In genomic region chr9:14859868-14860639, GRCm38 (mm10) we compare ENCODE assay signal across 8 mouse cellular contexts. TPM values are rescaled to one million over a fixed set of nuclear protein-coding genes. Genes with fewer than 3 reads are reported as not detected.
DNase-seq lines count a peak whose midpoint lies in the region; ATAC-seq lines count a peak whose summit lies in the region.

Gene Gpr83 (plus strand): TSS chr9:14860210.

- H3K4me3 ChIP-seq in kidney, embryonic 15.5 days (replicated peaks), result peak within 1 kb of the TSS; percentile 48
- peak within 1 kb of the TSS; percentile 40 for H3K4me3 ChIP-seq in stomach, embryonic 15.5 days (replicated peaks)

- no peaks in the 10 kb centered on the region for H3K36me3 ChIP-seq in kidney, embryonic 15.5 days
- no peaks in the 10 kb centered on the region for H3K36me3 ChIP-seq in stomach, embryonic 15.5 days

- ATAC-seq in kidney, embryonic 15.5 days (replicated peaks; ENCODE audit: low FRiP score), result peak; percentile 84
- 0 out of 2 replicates have a peak, but pooled peaks have one; percentile 18 for ATAC-seq in megakaryocyte-erythroid progenitor cell, adult 5-6 weeks (replicated peaks; ENCODE audit: low FRiP score, low TSS enrichment, poor library complexity, severe bottlenecking)
- peak; percentile 74 for ATAC-seq in stomach, embryonic 15.5 days (ENCODE audit: insufficient read depth, low FRiP score, low read depth)

- H3K4me1 ChIP-seq in kidney, embryonic 15.5 days, result peaks cover 11% of the 10 kb centered on the region
- H3K4me1 ChIP-seq in stomach, embryonic 15.5 days, result peaks cover 10% of the 10 kb centered on the region; the same call in 1 of the 2 replicates

- H3K27ac ChIP-seq in kidney, embryonic 15.5 days, result no peak within 1 kb of the TSS
- no peak within 1 kb of the TSS for H3K27ac ChIP-seq in stomach, embryonic 15.5 days

- H3K9me3 ChIP-seq in kidney, embryonic 15.5 days (replicated peaks), result no peaks in the 10 kb centered on the region
- no peaks in the 10 kb centered on the region for H3K9me3 ChIP-seq in stomach, embryonic 15.5 days

- no peak for DNase-seq in kidney, postnatal 25 days
- DNase-seq in adrenal gland, postnatal 36 days, result peak; percentile 29 to 30
- peak; percentile 69 to 70 for DNase-seq in frontal cortex, postnatal 36 days (ENCODE audit: low spot score in 2 of 2)
- peak; percentile 34 to 48 for DNase-seq in layer of hippocampus, postnatal 10 days (ENCODE audit: low spot score in 2 of 2)
- DNase-seq in urinary bladder, postnatal 25 days (ENCODE audit: low spot score), result no peak

- WGBS in kidney, embryonic 15.5 days, result 3% methylated on average over 47 of the region's 47 CpGs
- WGBS in stomach, embryonic 15.5 days, result 2% methylated on average over 47 of the region's 47 CpGs

- peak within 1 kb of the TSS; percentile 48 for H3K9ac ChIP-seq in kidney, embryonic 15.5 days
- H3K9ac ChIP-seq in stomach, embryonic 15.5 days, result 0 out of 2 replicates have a peak within 1 kb of the TSS, but pooled peaks have one; percentile 22

- H3K4me2 ChIP-seq in kidney, embryonic 15.5 days, result peak within 1 kb of the TSS; percentile 90
- H3K4me2 ChIP-seq in stomach, embryonic 15.5 days, result peak within 1 kb of the TSS; percentile 86

- peaks cover 55% of the 10 kb centered on the region for H3K27me3 ChIP-seq in kidney, embryonic 15.5 days
- H3K27me3 ChIP-seq in stomach, embryonic 15.5 days (replicated peaks), result peaks cover 38% of the 10 kb centered on the region

RNA-seq across cellular contexts. Expression of gene Gpr83, which starts in this region (rescaled TPM):
- polyA plus RNA-seq in kidney, embryonic 15.5 days (2015; fragmentation: Nextera tagmentation; extraction: Ambion mirVana), result 0.59 and 0.84 TPM in 2 replicates
- total RNA-seq in adrenal gland, postnatal 36 days (2021), result not detected
- 1 to 10 TPM; 7.5 to 7.7 TPM for total RNA-seq in layer of hippocampus, postnatal 10 days (2021)
- total RNA-seq in megakaryocyte-erythroid progenitor cell, adult 5-6 weeks (2014; fragmentation: Nextera tagmentation), result not detected in 2 replicates
- total RNA-seq in megakaryocyte-erythroid progenitor cell, adult 5-6 weeks (2017), result not detected in 2 replicates
- polyA plus RNA-seq in stomach, embryonic 15.5 days (2015; fragmentation: Nextera tagmentation; extraction: Ambion mirVana), result 0.34 and 0.54 TPM in 2 replicates

Comparison
In these comparisons a context has a peak if more than half of its experiments do, and no peak if none do; other contexts are left out.
1. RNA of gene Gpr83 (total RNA-seq): 7.5 to 7.7 TPM in layer of hippocampus, postnatal 10 days; not detected in adrenal gland, postnatal 36 days and not detected in megakaryocyte-erythroid progenitor cell, adult 5-6 weeks; every median in the first group is over 4 times any median in the second.
2. Peak in ATAC-seq, H3K4me3 ChIP-seq, H3K9ac ChIP-seq and H3K4me2 ChIP-seq in kidney, embryonic 15.5 days; RNA of the gene not detected or under 1 TPM.
3. Peak in DNase-seq in adrenal gland, postnatal 36 days; RNA of the gene not detected or under 1 TPM.
4. Peak in ATAC-seq in megakaryocyte-erythroid progenitor cell, adult 5-6 weeks; RNA of the gene not detected or under 1 TPM.
5. Peak in ATAC-seq, H3K4me3 ChIP-seq, H3K9ac ChIP-seq and H3K4me2 ChIP-seq in stomach, embryonic 15.5 days; RNA of the gene not detected or under 1 TPM.
6. ATAC-seq: peak in every context shown above with its lines; median percentile 84 in kidney, embryonic 15.5 days; 74 in stomach, embryonic 15.5 days; 18 in megakaryocyte-erythroid progenitor cell, adult 5-6 weeks.
7. DNase-seq: peak in frontal cortex, postnatal 36 days (2 of 2) and layer of hippocampus, postnatal 10 days (2 of 2); none in kidney, postnatal 25 days (0 of 2) and urinary bladder, postnatal 25 days (single experiment).